Mouse (Mus musculus): ENCODE results near the gene B4galt7. TPM values are rescaled to one million over a fixed set of nuclear protein-coding genes. Genes with fewer than 3 reads are reported as not detected.

Gene B4galt7
- total RNA-seq, 2 experiments from 2014 or later, result 10.8 to 14.0 TPM

- ATAC-seq (replicated peaks; ENCODE audit: poor library complexity, severe bottlenecking), result no peak
These were observed 51.3 kb downstream of the B4galt7 start for GRCm38 (mm10) chr13:55650980-55651379.

Other genes starting within 250 kb of the B4galt7 start
- 150 and 177 TPM in 2 replicates for gene Lman2, start 237.1 kb upstream of the B4galt7 start, total RNA-seq (2014; fragmentation: Nextera tagmentation)
- 128 and 145 TPM in 2 replicates for gene Lman2, start 237.1 kb upstream of the B4galt7 start, total RNA-seq (2017)
- 12.8 and 16.4 TPM in 2 replicates for gene Rgs14, start 230.2 kb upstream of the B4galt7 start, total RNA-seq (2014; fragmentation: Nextera tagmentation)
- gene Rgs14, start 230.2 kb upstream of the B4galt7 start, total RNA-seq (2017), result 7.0 and 8.8 TPM in 2 replicates
- gene Slc34a1, start 201.7 kb upstream of the B4galt7 start, total RNA-seq (2014; fragmentation: Nextera tagmentation), result not detected in 2 replicates
- gene Slc34a1, start 201.7 kb upstream of the B4galt7 start, total RNA-seq (2017), result 0.56 TPM in 1 of 2 replicates, not detected in the other
- gene Pfn3, start 184.7 kb upstream of the B4galt7 start, total RNA-seq (2014; fragmentation: Nextera tagmentation), result not detected in 2 replicates
- gene Pfn3, start 184.7 kb upstream of the B4galt7 start, total RNA-seq (2017), result not detected in 2 replicates
- gene F12, start 173.1 kb upstream of the B4galt7 start, total RNA-seq (2014; fragmentation: Nextera tagmentation), result not detected in 2 replicates
- gene F12, start 173.1 kb upstream of the B4galt7 start, total RNA-seq (2017), result not detected in 2 replicates
- 56.7 and 62.4 TPM in 2 replicates for gene Grk6, start 154.8 kb upstream of the B4galt7 start, total RNA-seq (2014; fragmentation: Nextera tagmentation)
- gene Grk6, start 154.8 kb upstream of the B4galt7 start, total RNA-seq (2017), result 64.8 and 67.5 TPM in 2 replicates
- gene Prr7, start 135.6 kb upstream of the B4galt7 start, total RNA-seq (2014; fragmentation: Nextera tagmentation), result 1.9 TPM in 1 of 2 replicates, not detected in the other
- 1.6 TPM in 1 of 2 replicates, not detected in the other for gene Prr7, start 135.6 kb upstream of the B4galt7 start, total RNA-seq (2017)
- gene Dbn1, start 111.8 kb upstream of the B4galt7 start, total RNA-seq (2014; fragmentation: Nextera tagmentation), result 0.19 and 1.4 TPM in 2 replicates
- gene Dbn1, start 111.8 kb upstream of the B4galt7 start, total RNA-seq (2017), result 1.6 and 1.9 TPM in 2 replicates
- 10.2 and 23.3 TPM in 2 replicates for gene Pdlim7, start 86.2 kb upstream of the B4galt7 start, total RNA-seq (2014; fragmentation: Nextera tagmentation)
- gene Pdlim7, start 86.2 kb upstream of the B4galt7 start, total RNA-seq (2017), result 4.1 and 5.7 TPM in 2 replicates
- gene Dok3, start 70.6 kb upstream of the B4galt7 start, total RNA-seq (2014; fragmentation: Nextera tagmentation), result 26.2 and 59.4 TPM in 2 replicates
- 32.7 and 40.6 TPM in 2 replicates for gene Dok3, start 70.6 kb upstream of the B4galt7 start, total RNA-seq (2017)
- gene Ddx41, start 63.2 kb upstream of the B4galt7 start, total RNA-seq (2014; fragmentation: Nextera tagmentation), result 54.4 and 69.5 TPM in 2 replicates
- 73.7 and 81.8 TPM in 2 replicates for gene Ddx41, start 63.2 kb upstream of the B4galt7 start, total RNA-seq (2017)
- 36.0 and 59.5 TPM in 2 replicates for gene Fam193b, start 28.8 kb upstream of the B4galt7 start, total RNA-seq (2014; fragmentation: Nextera tagmentation)
- gene Fam193b, start 28.8 kb upstream of the B4galt7 start, total RNA-seq (2017), result 28.4 and 31.9 TPM in 2 replicates
- gene Tmed9, start 26.2 kb upstream of the B4galt7 start, total RNA-seq (2014; fragmentation: Nextera tagmentation), result 117 and 127 TPM in 2 replicates
- gene Tmed9, start 26.2 kb upstream of the B4galt7 start, total RNA-seq (2017), result 229 and 241 TPM in 2 replicates
- 33.9 and 46.9 TPM in 2 replicates for gene Caml, start 23.1 kb downstream of the B4galt7 start, total RNA-seq (2014; fragmentation: Nextera tagmentation)
- gene Caml, start 23.1 kb downstream of the B4galt7 start, total RNA-seq (2017), result 33.0 and 49.9 TPM in 2 replicates
- 57.5 and 73.9 TPM in 2 replicates for gene Ddx46, start 35.1 kb downstream of the B4galt7 start, total RNA-seq (2014; fragmentation: Nextera tagmentation)
- gene Ddx46, start 35.1 kb downstream of the B4galt7 start, total RNA-seq (2017), result 113 and 128 TPM in 2 replicates
- gene B230219D22Rik, start 93.2 kb downstream of the B4galt7 start, total RNA-seq (2014; fragmentation: Nextera tagmentation), result 49.1 and 59.0 TPM in 2 replicates
- 31.0 and 39.0 TPM in 2 replicates for gene B230219D22Rik, start 93.2 kb downstream of the B4galt7 start, total RNA-seq (2017)
- 19.7 and 34.3 TPM in 2 replicates for gene Txndc15, start 114.8 kb downstream of the B4galt7 start, total RNA-seq (2014; fragmentation: Nextera tagmentation)
- gene Txndc15, start 114.8 kb downstream of the B4galt7 start, total RNA-seq (2017), result 52.1 and 53.5 TPM in 2 replicates
- gene Pcbd2, start 127.5 kb downstream of the B4galt7 start, total RNA-seq (2014; fragmentation: Nextera tagmentation), result 47.4 and 48.2 TPM in 2 replicates
- 6.9 and 30.3 TPM in 2 replicates for gene Pcbd2, start 127.5 kb downstream of the B4galt7 start, total RNA-seq (2017)
- gene Catsper3, start 184.7 kb downstream of the B4galt7 start, total RNA-seq (2014; fragmentation: Nextera tagmentation), result not detected in 2 replicates
- gene Catsper3, start 184.7 kb downstream of the B4galt7 start, total RNA-seq (2017), result not detected in 2 replicates
- gene Pitx1, start 236.3 kb downstream of the B4galt7 start, total RNA-seq (2014; fragmentation: Nextera tagmentation), result not detected in 2 replicates
- not detected in 2 replicates for gene Pitx1, start 236.3 kb downstream of the B4galt7 start, total RNA-seq (2017)

All from granulocyte monocyte progenitor cell, adult 5-6 weeks (primary cell).